Mouse (Mus musculus): ENCODE results near the gene Chid1. TPM values are rescaled to one million over a fixed set of nuclear protein-coding genes. Genes with fewer than 3 reads are reported as not detected.

The Chid1 gene
- polyA plus RNA-seq (2012; rRNA removed) = 81.0 and 89.4 TPM in 2 replicates

GRCm38 (mm10) chr7:141539556-141540311, at the start of gene Chid1:
Gene Chid1 (minus strand): TSS chr7:141539857.
- no peaks in the 10 kb centered on the region for H3K36me3 ChIP-seq (ENCODE audit: control insufficient read depth, insufficient read depth, low read length)
- peak; percentile 82 for TF ChIP-seq POLR2A (IDR thresholded peaks at IDR 0.05; ENCODE audit: control insufficient read depth, low read depth, low read length)
- TF ChIP-seq CTCF (IDR thresholded peaks at IDR 0.05; ENCODE audit: control insufficient read depth, insufficient read depth, insufficient replicate concordance, low read depth, low read length) = 0 out of 2 replicates have a peak, but pooled peaks have one; percentile 18
- peak within 1 kb of the TSS; percentile 90 for H3K27ac ChIP-seq (ENCODE audit: control insufficient read depth, insufficient read depth, low read depth, low read length)
- peak within 1 kb of the TSS; percentile 97 for H3K4me3 ChIP-seq (ENCODE audit: control insufficient read depth, low read depth, low read length)
- peaks cover 11% of the 10 kb centered on the region for H3K4me1 ChIP-seq (ENCODE audit: control insufficient read depth, insufficient read depth, low read length)
- H3K27me3 ChIP-seq (ENCODE audit: control insufficient read depth, insufficient read depth, low read length) = no peaks in the 10 kb centered on the region

GRCm38 (mm10) chr7:141588890-141589289, 49.2 kb upstream of the Chid1 start:
- H3K36me3 ChIP-seq (ENCODE audit: control insufficient read depth, insufficient read depth, low read length) = no peaks in the 10 kb centered on the region

GRCm38 (mm10) chr7:141585881-141586280, 46.2 kb upstream of the Chid1 start:
- no peak overlapping the region for H3K27ac ChIP-seq (ENCODE audit: control insufficient read depth, insufficient read depth, low read depth, low read length)

More at GRCm38 (mm10) chr7:141588890-141589289, 49.2 kb upstream of the Chid1 start:
- no peak overlapping the region for H3K4me3 ChIP-seq (ENCODE audit: control insufficient read depth, low read depth, low read length)
- TF ChIP-seq CTCF (IDR thresholded peaks at IDR 0.05; ENCODE audit: control insufficient read depth, insufficient read depth, insufficient replicate concordance, low read depth, low read length) (no peak), POLR2A (IDR thresholded peaks at IDR 0.05; ENCODE audit: control insufficient read depth, low read depth, low read length) (no peak)
- H3K4me1 ChIP-seq (ENCODE audit: control insufficient read depth, insufficient read depth, low read length) = no peaks in the 10 kb centered on the region
- no peaks in the 10 kb centered on the region for H3K27me3 ChIP-seq (ENCODE audit: control insufficient read depth, insufficient read depth, low read length)
- no peak overlapping the region for H3K27ac ChIP-seq (ENCODE audit: control insufficient read depth, insufficient read depth, low read depth, low read length)

GRCm38 (mm10) chr7:141585288-141585687, 45.6 kb upstream of the Chid1 start:
- TF ChIP-seq POLR2A (IDR thresholded peaks at IDR 0.05; ENCODE audit: control insufficient read depth, low read depth, low read length) (no peak), CTCF (IDR thresholded peaks at IDR 0.05; ENCODE audit: control insufficient read depth, insufficient read depth, insufficient replicate concordance, low read depth, low read length) (no peak)
- Histone ChIP-seq H3K27me3 (ENCODE audit: control insufficient read depth, insufficient read depth, low read length) (no peaks in the 10 kb centered on the region), H3K4me3 (ENCODE audit: control insufficient read depth, low read depth, low read length) (no peak overlapping the region), H3K36me3 (ENCODE audit: control insufficient read depth, insufficient read depth, low read length) (no peaks in the 10 kb centered on the region), H3K27ac (ENCODE audit: control insufficient read depth, insufficient read depth, low read depth, low read length) (no peak overlapping the region), H3K4me1 (ENCODE audit: control insufficient read depth, insufficient read depth, low read length) (no peaks in the 10 kb centered on the region)

More at GRCm38 (mm10) chr7:141585881-141586280, 46.2 kb upstream of the Chid1 start:
- no peak for TF ChIP-seq CTCF (IDR thresholded peaks at IDR 0.05; ENCODE audit: control insufficient read depth, insufficient read depth, insufficient replicate concordance, low read depth, low read length)
- TF ChIP-seq POLR2A (IDR thresholded peaks at IDR 0.05; ENCODE audit: control insufficient read depth, low read depth, low read length) = no peak
- H3K4me3 ChIP-seq (ENCODE audit: control insufficient read depth, low read depth, low read length) = no peak overlapping the region
- no peaks in the 10 kb centered on the region for H3K4me1 ChIP-seq (ENCODE audit: control insufficient read depth, insufficient read depth, low read length)
- H3K27me3 ChIP-seq (ENCODE audit: control insufficient read depth, insufficient read depth, low read length) = no peaks in the 10 kb centered on the region
- no peaks in the 10 kb centered on the region for H3K36me3 ChIP-seq (ENCODE audit: control insufficient read depth, insufficient read depth, low read length)

- no peak overlapping the region for H3K4me3 ChIP-seq (ENCODE audit: control insufficient read depth, low read depth, low read length)
- no peaks in the 10 kb centered on the region for H3K36me3 ChIP-seq (ENCODE audit: control insufficient read depth, insufficient read depth, low read length)
- H3K27me3 ChIP-seq (ENCODE audit: control insufficient read depth, insufficient read depth, low read length) = no peaks in the 10 kb centered on the region
- no peaks in the 10 kb centered on the region for H3K4me1 ChIP-seq (ENCODE audit: control insufficient read depth, insufficient read depth, low read length)
- TF ChIP-seq CTCF (IDR thresholded peaks at IDR 0.05; ENCODE audit: control insufficient read depth, insufficient read depth, insufficient replicate concordance, low read depth, low read length) = no peak
- TF ChIP-seq POLR2A (IDR thresholded peaks at IDR 0.05; ENCODE audit: control insufficient read depth, low read depth, low read length) = no peak
- H3K27ac ChIP-seq (ENCODE audit: control insufficient read depth, insufficient read depth, low read depth, low read length) = no peak overlapping the region
Measured at GRCm38 (mm10) chr7:141584048-141584841, 44.6 kb upstream of the Chid1 start.

- Histone ChIP-seq H3K27me3 (ENCODE audit: control insufficient read depth, insufficient read depth, low read length) (no peaks in the 10 kb centered on the region), H3K4me3 (ENCODE audit: control insufficient read depth, low read depth, low read length) (no peak overlapping the region), H3K27ac (ENCODE audit: control insufficient read depth, insufficient read depth, low read depth, low read length) (no peak overlapping the region), H3K36me3 (ENCODE audit: control insufficient read depth, insufficient read depth, low read length) (no peaks in the 10 kb centered on the region), H3K4me1 (ENCODE audit: control insufficient read depth, insufficient read depth, low read length) (no peaks in the 10 kb centered on the region)
- TF ChIP-seq CTCF (IDR thresholded peaks at IDR 0.05; ENCODE audit: control insufficient read depth, insufficient read depth, insufficient replicate concordance, low read depth, low read length) (no peak), POLR2A (IDR thresholded peaks at IDR 0.05; ENCODE audit: control insufficient read depth, low read depth, low read length) (no peak)
Measured at GRCm38 (mm10) chr7:141581323-141581722, 41.7 kb upstream of the Chid1 start.

- no peaks in the 10 kb centered on the region for H3K36me3 ChIP-seq (ENCODE audit: control insufficient read depth, insufficient read depth, low read length)
- H3K27me3 ChIP-seq (ENCODE audit: control insufficient read depth, insufficient read depth, low read length) = no peaks in the 10 kb centered on the region
- no peak overlapping the region for H3K4me3 ChIP-seq (ENCODE audit: control insufficient read depth, low read depth, low read length)
- no peak for TF ChIP-seq CTCF (IDR thresholded peaks at IDR 0.05; ENCODE audit: control insufficient read depth, insufficient read depth, insufficient replicate concordance, low read depth, low read length)
- no peak for TF ChIP-seq POLR2A (IDR thresholded peaks at IDR 0.05; ENCODE audit: control insufficient read depth, low read depth, low read length)
- H3K27ac ChIP-seq (ENCODE audit: control insufficient read depth, insufficient read depth, low read depth, low read length) = no peak overlapping the region
- H3K4me1 ChIP-seq (ENCODE audit: control insufficient read depth, insufficient read depth, low read length) = no peaks in the 10 kb centered on the region
Measured at GRCm38 (mm10) chr7:141578943-141579342, 39.3 kb upstream of the Chid1 start.

Measured in testis, adult 2 months (tissue).